Mouse (Mus musculus): ENCODE data around the gene Zbtb22.

DNA sequence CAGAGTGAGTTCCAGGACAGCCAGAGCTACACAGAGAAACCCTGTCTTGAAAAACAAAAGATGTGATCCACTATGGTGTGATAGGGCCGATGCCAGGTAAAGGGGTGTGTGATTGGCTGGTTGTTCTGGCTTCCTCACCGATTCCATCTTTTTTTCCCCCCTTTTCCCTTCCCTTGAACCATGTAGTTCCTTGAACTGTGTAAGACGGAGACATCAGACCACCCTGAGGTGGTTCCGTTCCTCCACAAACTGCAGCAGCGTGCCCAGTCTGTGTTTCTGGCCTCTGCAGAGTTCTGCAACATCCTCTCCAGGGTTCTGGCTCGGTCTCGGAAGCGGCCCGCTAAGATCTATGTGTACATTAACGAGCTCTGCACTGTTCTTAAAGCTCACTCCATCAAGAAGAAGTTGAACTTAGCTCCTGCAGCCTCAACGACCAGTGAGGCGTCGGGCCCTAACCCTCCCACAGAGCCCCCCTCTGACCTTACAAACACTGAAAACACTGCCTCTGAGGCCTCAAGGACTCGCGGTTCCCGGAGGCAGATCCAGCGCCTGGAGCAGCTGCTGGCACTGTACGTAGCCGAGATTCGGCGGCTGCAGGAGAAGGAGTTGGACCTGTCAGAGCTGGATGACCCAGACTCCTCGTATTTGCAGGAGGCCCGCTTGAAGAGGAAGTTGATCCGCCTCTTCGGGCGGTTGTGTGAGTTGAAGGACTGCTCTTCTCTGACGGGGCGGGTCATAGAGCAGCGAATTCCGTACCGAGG lies 4.5 kb upstream of the Zbtb22 start:
- TF ChIP-seq POLR2A (IDR thresholded peaks at IDR 0.05; ENCODE audit: borderline replicate concordance, extremely low read depth, low read depth, low read length) (no peak), CTCF (IDR thresholded peaks at IDR 0.05; ENCODE audit: insufficient read depth, low read length) (no peak)
